Mouse (Mus musculus): ENCODE measurements around the gene Krt27. TPM values are rescaled to one million over a fixed set of nuclear protein-coding genes. Genes with fewer than 3 reads are reported as not detected.

Gene Krt27
- not detected for polyA plus RNA-seq (2017; shearing (Covaris generic))

DNA sequence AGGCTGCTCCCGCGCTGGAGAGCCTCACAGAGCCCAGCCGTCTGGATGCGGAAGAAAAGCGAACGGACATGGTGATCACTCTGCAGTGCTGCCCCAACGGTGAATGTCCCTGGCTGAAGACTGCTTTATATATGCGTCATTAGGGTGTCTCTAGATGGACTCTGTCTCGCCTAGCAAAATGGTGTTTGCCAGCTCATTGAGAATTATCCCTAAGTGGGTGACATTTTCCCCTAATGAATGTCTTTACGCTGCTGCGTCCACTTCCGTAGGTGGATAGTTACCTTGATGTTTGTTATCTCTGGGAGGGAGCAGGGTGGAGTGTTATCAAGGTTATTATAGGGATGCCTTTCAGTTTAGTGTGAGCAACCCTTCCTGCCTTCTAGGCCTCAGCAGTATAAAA, at the start of gene Krt27:
Krt27 (minus strand) TSS at position 101 of the 400 bp plus-strand sequence.
- ATAC-seq: no peak

DNA sequence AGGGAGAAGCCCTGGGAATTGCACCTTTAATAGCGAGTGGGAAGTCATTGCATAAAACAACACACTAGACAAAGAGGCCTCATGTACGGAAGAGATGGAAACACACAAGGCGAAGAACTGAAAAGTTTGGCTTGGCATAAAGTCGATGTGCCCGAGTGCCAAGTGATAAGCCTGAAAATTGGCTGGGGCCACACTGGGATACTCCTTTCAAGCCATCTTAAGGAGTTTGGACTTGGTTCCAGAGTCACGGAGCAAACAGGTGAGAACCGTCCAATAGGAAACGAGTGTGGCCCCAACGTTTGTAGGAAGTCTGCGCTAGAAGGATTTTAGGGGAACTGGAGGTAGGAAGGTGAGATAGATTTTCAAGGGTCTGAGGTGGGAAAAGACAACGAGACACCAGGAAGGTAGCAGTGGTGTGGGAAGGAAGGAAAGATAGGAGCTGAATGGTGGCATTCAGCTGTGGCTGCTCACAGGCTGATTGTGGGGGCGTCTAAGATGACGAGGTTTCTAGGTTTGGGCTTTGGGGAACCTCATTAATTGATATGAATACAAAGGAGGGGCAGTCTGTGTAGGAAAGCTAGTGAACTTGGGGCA, 49.1 kb upstream of the Krt27 start:
- no peak for ATAC-seq

DNA sequence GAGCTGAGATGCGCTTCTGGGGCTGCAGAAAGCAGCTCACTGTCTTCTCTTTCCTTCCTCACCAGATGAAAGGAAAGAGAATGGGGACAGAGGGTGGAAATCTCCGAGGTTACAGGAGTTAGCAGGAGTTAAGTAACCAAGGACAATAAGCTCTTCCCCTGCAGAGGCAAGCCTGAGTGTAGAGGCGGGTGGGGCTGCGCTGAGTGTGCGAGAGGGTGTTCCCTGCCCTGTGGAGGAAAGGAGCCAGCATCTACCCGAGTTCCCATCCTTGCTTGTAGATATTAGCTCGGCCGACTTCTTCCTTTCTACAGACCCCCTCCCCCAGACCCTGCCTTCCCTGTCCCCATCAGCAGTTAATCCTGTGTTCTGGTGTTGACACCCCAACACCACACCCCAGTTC, 47.9 kb upstream of the Krt27 start:
- no peak for ATAC-seq

DNA sequence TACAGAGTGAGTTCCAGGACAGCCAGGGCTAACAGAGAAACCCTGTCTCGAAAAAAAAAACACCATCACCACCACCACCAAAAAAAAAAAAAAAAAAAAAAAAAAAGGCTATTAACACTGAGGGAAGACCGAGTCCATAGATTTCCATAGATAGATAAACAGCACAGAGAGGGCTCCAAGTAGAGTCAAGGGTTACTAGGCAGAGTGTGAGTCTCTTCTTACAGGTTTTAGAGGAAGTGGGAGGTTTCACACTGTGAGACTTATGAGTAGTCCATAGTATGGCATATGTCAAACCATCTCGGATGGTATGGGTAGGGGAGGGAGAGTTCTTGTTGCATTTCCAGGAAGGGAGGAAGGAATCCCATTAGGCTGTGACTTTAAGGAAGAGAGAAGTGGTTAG, 47.2 kb upstream of the Krt27 start:
- no peak for ATAC-seq

DNA sequence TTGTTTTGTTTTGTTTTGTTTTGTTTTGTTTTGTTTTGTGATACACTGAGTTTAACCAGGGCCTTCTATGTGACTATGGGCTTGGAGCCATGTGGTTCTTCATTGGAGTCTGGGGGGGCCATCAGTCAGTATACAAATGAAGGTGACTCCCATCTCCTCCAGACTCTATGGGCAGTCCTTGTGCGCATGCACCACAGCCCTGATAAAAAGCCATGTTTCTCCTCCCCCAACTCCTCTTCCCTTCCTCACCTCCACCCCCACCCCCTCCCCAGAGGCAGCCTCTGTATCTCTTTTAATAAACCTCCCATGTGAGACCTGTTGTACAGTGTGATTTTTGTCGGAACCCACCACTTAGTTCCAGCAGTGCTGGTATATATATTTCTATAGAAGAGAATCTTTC, 45.8 kb upstream of the Krt27 start:
- ATAC-seq: no peak

DNA sequence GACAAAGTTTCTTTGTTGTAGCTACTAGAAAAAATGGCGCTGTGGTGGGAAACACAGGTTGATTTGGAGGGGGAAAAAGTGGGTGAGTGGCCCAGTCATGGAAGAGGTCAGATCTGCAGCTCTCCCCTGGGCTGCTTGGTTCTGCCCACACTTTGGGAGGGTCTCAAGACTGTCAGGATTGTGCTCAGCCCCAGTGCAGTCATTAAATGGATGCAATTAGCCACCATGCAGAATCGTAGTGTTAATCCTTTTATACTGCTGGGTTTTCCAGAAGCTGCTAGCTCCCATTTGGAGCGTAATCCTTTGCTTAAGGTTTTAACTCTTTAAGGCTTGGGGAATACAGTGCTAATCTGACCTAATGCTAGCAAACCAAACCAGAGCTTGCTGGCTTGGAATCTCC, 45.1 kb upstream of the Krt27 start:
- no peak for ATAC-seq

DNA sequence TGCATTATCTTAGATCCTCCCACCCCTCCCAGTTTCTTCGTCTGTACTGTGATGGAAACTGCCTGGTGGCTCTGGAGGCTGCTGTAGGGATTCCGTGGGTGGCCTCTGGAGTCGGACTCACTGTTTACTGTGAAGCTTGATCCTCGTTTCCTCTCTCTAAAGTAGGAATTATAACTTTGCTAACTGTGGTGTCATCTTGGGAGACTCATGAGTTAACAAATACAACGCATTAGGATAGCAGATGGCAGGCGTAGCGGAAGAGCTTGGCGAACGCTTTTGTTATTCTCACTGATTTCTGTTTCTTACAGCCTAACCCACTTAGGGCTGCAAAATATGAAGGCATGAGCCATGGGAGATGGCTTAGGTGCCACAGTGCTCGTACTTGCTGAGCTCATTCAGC, 41.6 kb upstream of the Krt27 start:
- no peak for ATAC-seq

DNA sequence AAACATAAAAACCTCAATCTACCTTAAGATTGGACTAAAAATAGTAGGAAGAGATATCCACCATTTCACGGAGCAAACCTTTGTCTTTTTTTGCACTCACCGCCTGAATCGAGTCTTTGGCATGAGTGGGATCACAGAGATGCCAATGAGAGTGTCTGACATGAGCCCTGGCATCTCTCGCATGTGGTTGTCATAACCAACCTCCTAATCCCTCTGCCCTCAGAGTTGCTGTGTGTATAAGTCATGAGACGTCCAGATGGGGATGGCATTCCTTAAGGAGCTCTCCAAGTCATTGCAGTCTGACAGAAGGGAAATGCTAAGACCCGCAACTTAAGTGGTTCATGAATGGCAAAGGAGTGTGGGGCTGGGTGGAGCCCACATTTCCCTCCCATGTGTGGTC, 40.5 kb upstream of the Krt27 start:
- ATAC-seq: no peak

DNA sequence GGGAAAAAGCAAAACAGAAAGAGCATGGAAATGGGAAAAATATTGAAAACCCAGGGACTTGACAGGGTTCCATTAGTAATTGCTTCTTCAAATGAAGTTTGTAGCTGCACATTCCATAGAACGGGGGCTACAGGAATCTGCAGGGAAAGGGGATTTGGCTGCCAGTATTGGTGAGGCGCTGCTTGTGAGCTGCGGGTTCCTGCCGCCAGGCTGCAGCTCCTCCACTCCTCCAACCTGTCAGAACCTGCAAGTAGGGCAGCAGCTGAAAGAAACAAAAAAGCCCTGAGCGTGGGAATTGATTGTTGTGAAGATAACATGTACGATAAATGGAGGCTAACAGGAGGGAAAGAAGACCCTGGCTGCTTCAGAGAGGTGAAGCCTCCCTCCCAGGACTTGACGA, 40.0 kb upstream of the Krt27 start:
- no peak for ATAC-seq

DNA sequence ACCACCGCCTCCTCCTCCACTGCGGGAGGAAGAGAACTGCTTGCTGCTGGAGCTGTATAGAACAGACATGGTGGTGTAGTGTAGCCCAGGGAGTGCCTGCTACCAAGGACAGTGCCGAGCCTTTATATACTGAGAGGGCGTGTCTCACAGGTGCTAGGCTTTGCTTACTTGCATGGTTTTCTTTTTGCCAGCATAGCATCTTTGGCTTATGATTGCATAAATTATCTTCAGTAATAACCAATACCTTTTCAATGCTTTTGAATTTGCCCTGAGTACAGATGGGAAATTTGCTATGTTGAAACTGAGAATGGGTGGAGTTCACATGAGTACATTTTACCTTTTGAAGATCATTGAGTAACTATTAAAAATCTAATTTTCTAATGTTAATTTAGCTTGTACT, 38.4 kb upstream of the Krt27 start, which contains the start of gene Krt10:
Krt10 (minus strand) TSS at position 101 of the 400 bp plus-strand sequence.
- no peak for ATAC-seq

DNA sequence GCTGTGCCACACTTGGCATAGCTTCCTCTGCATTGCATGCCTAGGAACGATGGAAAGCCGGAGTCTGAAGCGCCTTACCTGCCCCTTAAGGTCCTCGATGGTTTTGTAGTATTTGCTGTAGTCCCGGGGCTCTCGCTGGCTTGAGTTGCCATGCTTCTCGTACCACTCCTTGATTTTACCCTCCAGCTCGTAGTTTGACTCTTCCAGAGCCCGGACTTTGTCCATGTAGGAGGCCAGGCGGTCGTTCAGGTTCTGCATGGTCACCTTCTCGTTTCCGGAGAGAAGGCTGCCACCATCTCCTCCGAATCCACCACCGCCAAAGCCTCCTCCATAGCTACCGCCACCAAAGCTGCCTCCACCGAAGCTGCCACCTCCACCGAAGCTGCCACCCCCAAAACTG, 37.8 kb upstream of the Krt27 start:
- ATAC-seq: no peak

DNA sequence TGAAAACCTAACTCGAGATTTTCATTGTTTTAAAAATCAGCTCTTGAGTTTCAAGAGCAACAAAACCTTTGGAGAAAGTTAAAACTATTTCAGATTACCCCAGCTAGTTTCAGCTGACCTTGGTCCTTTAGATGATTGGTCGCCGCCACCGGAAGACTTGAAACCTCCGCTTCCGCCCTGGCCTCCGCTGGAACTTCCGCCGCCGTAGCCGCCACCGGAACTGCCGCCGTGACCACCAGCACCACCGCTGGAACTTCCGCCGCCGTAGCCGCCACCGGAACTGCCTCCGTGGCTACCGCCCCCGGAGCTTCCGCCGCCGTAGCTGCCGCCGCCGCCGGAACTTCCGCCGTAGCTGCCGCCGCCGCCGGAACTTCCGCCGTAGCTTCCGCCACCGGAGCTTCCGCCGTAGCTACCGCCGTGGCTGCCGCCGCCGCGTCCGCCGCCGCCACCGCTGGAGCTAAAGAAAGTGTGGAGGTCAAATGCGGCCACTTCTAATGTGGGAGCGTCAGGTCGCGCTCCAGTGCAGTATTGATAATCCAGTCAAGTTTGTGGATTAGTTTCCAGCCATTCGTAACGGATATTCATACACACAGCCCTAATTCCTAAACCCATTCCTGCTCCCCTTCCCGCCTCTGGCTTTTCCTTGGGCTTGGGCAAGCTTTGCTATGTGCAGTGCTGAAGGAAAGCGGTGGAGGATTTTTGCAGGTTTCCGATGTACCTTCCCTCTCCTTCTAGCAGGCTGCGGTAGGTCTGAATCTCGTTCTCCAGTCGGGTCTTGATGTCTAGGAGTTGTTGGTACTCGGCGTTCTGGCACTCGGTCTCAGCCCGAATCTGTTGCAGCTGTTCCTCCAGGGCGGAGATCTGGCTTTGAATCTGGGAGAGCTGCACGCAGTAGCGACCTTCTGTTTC, 35.2 kb upstream of the Krt27 start:
- peak; percentile 85 for ATAC-seq

DNA sequence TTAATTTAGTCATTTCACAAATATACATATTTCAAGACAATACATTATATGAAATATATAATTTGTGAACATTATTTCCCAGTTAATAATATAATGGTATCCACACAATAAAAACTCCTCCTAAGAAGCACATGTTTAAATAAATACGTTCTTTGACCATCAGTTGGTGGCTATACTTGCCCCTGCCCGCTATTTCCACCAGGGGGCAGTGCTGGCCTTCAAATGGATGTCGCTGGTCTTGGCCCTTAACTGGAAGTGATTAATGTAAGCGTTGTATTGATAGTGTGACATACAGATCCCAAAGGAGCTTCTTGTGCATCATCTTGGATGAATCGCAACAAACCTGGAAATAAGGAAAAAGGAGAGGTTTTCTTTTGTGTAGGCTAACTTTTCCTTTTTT, 28.7 kb upstream of the Krt27 start:
- no peak for ATAC-seq

DNA sequence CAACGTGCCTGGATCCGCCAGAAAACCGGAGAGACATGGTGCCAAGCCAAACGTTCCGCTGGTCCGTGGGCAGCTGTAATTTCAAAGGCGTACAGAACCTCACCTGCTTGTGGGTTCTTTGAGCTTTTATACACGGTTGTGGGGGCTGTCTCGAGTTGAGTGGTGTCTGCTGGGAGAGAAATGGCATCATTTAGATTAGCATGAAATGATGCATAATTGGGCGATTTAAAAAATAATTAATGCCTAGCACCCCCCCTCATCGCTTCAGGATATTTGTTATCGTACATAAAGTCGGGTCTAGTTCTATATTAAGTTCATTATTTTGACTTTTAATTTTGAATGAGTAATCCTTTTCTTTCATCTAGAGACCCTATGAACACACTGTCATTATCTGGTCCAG, 23.9 kb upstream of the Krt27 start, which contains the start of gene Krt28:
Krt28 (minus strand) TSS at position 101 of the 400 bp plus-strand sequence.
- ATAC-seq: no peak

DNA sequence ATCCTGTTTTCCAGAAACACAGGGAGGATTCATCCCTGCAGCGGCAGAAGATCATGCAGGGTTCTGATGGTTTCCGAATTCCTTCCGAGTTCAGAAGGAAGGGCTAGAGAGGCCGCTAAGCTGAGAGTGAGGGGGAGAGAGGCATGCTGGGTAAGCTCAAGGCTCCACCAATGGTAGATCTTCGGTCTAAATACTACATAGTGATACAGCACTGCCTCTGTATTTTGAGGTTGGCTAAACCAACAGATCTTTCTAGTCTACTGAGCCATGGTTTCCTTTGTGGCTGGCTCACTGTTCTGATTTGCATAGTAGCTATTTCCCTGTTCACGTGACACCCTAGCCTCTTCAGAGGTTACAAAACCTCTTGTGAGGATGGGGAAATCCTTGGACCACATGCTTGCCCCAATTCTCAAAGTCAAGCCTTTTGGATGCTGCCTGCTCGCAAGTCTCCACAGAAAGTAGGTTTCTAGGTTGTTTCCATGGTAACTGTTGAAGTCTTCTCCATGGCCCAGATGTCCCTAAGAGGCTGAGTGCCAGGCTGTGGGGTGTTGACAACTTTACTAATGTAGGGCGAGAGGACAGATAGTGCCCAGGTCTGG, 19.0 kb upstream of the Krt27 start:
- no peak for ATAC-seq

DNA sequence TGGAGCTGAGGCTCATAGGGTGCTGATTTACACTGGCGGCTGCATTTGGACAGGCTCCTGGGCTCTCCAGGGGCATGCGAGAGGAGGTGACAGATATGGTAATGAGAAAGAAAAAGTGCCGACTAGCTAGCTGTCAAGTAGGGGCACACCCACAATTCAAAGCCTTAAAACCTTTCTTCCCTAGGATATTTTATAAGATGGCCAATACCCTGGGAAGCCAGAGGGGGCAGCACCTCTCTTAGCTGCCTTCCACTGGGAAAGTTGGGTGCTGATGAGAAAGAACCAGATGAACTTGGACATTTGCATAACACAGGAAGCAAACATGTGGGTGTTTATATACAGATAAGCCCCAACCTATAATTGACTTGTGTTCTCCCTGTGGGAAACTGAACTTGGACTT, 18.3 kb upstream of the Krt27 start:
- ATAC-seq: no peak

DNA sequence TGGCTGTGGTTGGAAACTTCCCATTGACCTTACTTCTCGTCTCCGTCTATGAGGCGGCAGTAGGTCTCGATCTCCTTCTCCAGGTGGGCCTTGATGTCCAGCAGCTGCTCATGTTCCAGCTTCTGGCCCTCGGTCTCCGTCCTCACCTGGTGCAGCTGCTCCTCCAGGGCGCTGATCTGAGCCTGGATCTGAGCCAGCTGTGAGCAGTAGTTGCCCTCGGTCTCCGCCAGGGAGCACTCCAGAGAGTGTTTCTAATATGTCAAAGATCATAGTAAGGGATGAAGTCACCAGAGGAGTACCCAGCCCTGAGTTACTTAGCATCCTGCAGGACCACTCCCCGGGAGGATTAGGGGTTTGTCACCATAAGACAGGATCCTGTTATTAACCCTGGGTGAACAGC, 15.9 kb upstream of the Krt27 start:
- ATAC-seq: no peak

DNA sequence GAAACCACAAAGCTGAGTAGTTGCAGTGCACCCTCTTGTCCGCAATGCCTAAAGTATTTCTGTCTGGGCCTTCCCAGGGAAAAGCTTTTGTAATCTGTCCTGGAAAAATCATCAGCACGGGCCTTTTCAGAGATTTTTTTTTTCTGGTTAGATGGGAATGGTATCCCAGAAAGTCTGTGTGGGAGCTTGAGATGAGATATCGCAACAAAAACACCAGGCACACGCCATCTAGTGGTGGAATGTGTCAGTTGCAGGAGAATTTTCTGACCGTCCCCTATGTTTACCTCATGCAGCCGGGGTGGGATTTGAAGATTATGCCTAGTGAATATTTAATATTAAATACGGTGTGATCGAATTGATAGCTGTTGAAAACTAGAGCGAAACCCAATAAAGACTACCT, 13.5 kb upstream of the Krt27 start:
- ATAC-seq: no peak

DNA sequence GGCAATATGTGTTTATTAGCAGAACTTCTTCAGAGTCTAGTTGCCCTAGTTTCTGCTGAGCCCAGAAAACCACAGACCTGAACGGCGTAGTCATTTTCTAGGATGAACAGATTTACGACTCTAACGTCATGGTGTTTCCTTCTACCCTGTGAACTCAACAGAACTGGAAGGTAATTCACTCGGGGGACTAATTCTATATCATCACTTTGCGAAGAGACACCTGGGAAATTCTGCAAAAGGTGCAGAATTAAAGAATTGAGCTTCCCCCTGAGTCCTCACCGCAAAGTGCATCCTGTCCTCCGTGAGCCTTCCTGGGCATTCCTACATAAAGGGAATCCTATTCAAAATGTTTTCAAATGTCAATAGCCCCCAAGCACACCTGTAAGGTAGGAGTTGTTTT, 10.5 kb upstream of the Krt27 start:
- ATAC-seq: no peak

DNA sequence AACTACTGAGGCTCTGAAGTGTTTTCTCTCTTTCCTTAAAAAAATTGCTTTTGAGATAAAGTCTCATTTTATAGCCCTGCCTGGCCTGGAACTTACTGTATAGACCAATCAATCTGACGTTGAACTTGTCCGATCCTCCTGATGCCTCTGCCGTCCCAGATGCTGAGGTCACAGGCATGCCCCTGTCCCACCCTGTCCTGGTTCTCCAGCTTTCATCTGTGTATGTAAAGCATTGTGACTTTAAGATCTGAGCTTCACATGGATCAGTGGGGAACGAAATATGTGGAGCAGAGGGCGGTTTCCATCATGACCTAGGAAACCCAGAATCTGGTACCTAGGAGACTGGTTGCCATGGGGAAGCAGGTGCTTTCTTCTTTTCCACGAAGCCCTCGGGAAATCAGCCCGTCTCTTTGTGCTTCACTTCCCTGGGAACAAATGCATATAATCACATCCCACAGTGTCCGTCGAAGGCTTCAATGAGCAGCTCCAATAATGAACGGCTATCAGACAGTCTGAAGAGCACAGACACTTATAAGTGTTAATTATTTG, 11.5 kb downstream of the Krt27 start:
- no peak for ATAC-seq

DNA sequence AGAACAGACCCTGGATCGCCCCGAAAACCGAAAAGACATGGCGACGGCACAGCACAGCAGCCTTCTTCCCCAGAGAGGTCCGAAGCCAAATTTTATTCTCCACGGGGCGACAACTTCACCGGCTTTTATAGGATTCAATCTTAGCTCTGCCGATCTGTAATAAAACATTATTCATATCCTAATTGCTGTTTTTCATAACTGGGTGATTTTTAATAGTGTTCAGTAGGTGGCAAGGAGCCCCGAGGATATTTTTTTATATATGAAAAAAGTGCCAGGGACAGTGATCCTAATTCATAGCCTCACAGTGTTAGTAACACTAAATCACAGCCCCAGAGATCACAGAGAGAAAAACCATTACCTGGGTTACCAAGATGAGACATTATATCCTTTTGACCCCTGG, 13.0 kb downstream of the Krt27 start, which contains the start of gene Krt26:
Krt26 (minus strand) TSS at position 101 of the 400 bp plus-strand sequence.
- ATAC-seq: no peak

DNA sequence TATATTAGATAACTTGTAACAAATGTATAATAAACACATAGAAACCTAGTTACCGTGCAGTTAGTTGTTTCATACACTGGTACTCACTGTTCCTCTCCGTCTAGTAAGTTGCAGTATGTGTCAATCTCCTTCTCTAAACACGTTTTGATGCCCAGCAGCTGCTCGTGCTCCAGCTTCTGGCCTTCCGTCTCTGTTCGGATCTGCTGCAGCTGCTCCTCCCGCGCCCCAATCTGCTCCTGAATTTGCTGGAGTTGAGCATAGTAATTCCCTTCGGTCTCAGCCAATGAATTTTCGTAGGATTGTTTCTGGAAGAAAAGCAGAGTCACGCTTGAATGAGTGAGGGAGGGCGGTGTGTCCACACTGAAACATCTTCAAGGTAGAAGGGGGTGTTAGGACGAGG, 17.5 kb downstream of the Krt27 start:
- ATAC-seq: no peak

DNA sequence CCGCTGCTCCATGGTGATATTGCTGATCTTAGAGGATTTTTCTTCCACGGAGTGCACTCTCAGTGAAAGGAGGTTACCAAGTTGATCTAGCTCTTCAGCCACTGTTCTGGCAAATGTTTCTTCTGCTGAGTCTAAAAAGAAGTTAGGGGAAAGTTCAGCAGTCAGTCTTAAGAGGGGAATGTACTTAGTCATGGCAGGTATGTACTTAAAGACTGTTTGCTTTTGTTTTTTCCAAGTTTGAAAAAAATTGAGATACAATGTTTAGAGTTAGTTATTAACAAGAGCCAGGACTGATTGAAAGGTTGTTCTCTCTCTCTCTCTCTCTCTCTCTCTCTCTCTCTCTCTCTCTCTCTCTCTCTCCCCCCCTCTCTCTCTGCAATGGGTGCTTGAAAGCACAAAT, 21.2 kb downstream of the Krt27 start:
- ATAC-seq: no peak

Measured in CD4-positive, CD25-positive, alpha-beta regulatory T cell, adult 4 months (primary cell).